Mouse (Mus musculus) embryonic facial prominence, embryonic 11.5 days (tissue): ENCODE measurements at regions not wholly inside any gene's neighbourhood (a gene's known extent, or its start where the extent isn't known, plus 50 kb on each side); places are given as distances from the start of the nearest gene placed in this dataset.

Source experiments
- ATAC-seq: fragments of 200-750 bp; cut with Nextera tagmentation; replicated peaks from 2 replicates; pipeline ENCODE4 v1.8.0; 2017; ENCODE audit warnings: low read depth; ENCODE audit not compliant: insufficient number of reproducible peaks, low FRiP score, low TSS enrichment
- DNase-seq: peaks from one replicate; pipeline ENCODE4 v3.0.0-alpha.2; 2015; ENCODE audit warnings: low spot score
- H3K27ac ChIP-seq: fragments of 300-500 bp; sonication (generic); replicated peaks from 2 replicates; pipeline ENCODE4 v1.5.1; 2014; ENCODE audit warnings: mild to moderate bottlenecking, low read depth, low read length, control low read depth
- H3K27me3 ChIP-seq: fragments of 300-500 bp; sonication (generic); 2 replicates; pipeline ENCODE4 v1.6.1; 2014; ENCODE audit warnings: mild to moderate bottlenecking, low read length, moderate library complexity, mixed read lengths; ENCODE audit not compliant: control insufficient read depth, insufficient read depth
- H3K36me3 ChIP-seq: fragments of 300-500 bp; sonication (generic); replicated peaks from 2 replicates; pipeline ENCODE4 v1.6.1; 2014; ENCODE audit warnings: low read depth, mild to moderate bottlenecking, low read length, moderate library complexity, mixed read lengths; ENCODE audit not compliant: control insufficient read depth, insufficient read depth
- H3K4me1 ChIP-seq: fragments of 300-500 bp; sonication (generic); 2 replicates; pipeline ENCODE4 v1.6.1; 2014; ENCODE audit warnings: low read length, mixed read lengths; ENCODE audit not compliant: control insufficient read depth, insufficient read depth
- H3K4me2 ChIP-seq: fragments of 300-500 bp; sonication (generic); 2 replicates; pipeline ENCODE4 v1.6.1; 2014; ENCODE audit warnings: low read depth, mild to moderate bottlenecking, control low read depth, low read length, moderate library complexity
- H3K4me3 ChIP-seq: fragments of 300-500 bp; sonication (generic); 2 replicates; pipeline ENCODE4 v1.5.1; 2014; ENCODE audit warnings: low read depth, low read length, control low read depth
- H3K9ac ChIP-seq: fragments of 300-500 bp; sonication (generic); replicated peaks from 2 replicates; pipeline ENCODE4 v1.6.1; 2014; ENCODE audit warnings: mild to moderate bottlenecking, control low read depth, low read length
- H3K9me3 ChIP-seq: fragments of 300-500 bp; sonication (generic); replicated peaks from 2 replicates; pipeline ENCODE4 v1.6.1; 2016; ENCODE audit warnings: mild to moderate bottlenecking, low read length, inconsistent platforms, mixed read lengths; ENCODE audit not compliant: control insufficient read depth
- WGBS: fragments of 180-500 bp; shearing (Covaris S2); extraction: QIAGEN DNeasy Blood & Tissue Kit; methylation state at CpG from one replicate; pipeline ENCODE4 v1.1.7; 2014; 5-methylcytosine and 5-hydroxymethylcytosine counted together

DNA sequence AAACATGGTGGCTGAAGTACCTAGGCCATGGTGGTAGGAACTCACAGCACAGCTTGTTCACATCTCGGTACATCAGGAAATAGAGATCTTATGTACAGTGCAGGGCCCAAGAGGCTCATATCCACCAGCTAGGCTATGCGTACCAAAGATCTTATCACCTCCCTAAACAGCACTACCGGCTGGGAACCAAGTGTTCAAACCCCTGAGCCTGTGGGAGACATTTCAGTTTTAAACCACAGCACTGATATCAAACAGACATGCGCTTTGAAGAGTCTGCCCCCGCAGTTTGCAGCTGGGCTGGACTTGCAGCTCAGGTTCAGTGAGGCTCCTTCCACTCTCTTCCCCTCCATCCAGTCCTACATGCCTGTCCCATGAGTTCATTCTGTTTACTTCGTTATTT lies 58.4 kb upstream of the Ampd3 start:
- Histone ChIP-seq H3K27me3 (no peaks in the 10 kb centered on the region), H3K4me2 (no peak overlapping the region), H3K4me1 (no peaks in the 10 kb centered on the region), H3K36me3 (no peaks in the 10 kb centered on the region), H3K27ac (no peak overlapping the region), H3K9ac (no peak overlapping the region), H3K4me3 (no peak overlapping the region), H3K9me3 (no peaks in the 10 kb centered on the region; the same call in 1 of the 2 replicates)
- ATAC-seq (no peak), DNase-seq (no peak)
- 82% methylated on average over 6 of the region's 6 CpGs for WGBS

GRCm38 (mm10) chr7:110710256-110710962 lies 57.6 kb upstream of the Ampd3 start:
- H3K4me2 ChIP-seq = no peak overlapping the region
- H3K9ac ChIP-seq = no peak overlapping the region
- H3K27me3 ChIP-seq = no peaks in the 10 kb centered on the region
- 86% methylated on average over 9 of the region's 9 CpGs for WGBS
- no peaks in the 10 kb centered on the region for H3K36me3 ChIP-seq
- no peaks in the 10 kb centered on the region for H3K4me1 ChIP-seq
- H3K4me3 ChIP-seq = no peak overlapping the region
- no peak overlapping the region for H3K27ac ChIP-seq
- DNase-seq (no peak), ATAC-seq (no peak)
- no peaks in the 10 kb centered on the region; the same call in 1 of the 2 replicates for H3K9me3 ChIP-seq

DNA sequence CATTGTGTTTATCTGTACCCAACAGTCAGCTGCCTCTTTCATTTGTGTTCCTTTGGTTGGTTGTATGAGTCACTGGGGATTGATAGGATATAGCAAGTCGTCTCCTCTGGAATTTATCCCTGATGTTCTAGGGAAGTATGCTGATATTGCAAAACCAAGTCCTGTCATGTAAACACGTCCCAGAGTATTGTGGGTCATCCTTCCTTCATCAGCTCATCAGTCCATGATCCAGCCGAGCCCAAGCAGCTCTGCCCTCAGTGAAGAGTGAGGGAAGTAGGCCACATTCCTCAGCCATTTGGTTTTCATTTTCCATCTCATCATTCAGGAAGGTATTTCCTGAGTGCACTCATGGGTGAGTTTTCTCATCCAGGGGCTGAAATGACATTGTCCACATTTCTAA lies 54.3 kb upstream of the Ampd3 start:
- Histone ChIP-seq H3K9me3 (no peaks in the 10 kb centered on the region; the same call in 1 of the 2 replicates), H3K4me3 (no peak overlapping the region), H3K27ac (no peak overlapping the region), H3K27me3 (no peaks in the 10 kb centered on the region), H3K9ac (no peak overlapping the region), H3K4me1 (no peaks in the 10 kb centered on the region), H3K4me2 (no peak overlapping the region), H3K36me3 (no peaks in the 10 kb centered on the region)
- WGBS = 60% methylated on average over 3 of the region's 3 CpGs
- ATAC-seq (no peak), DNase-seq (no peak)

DNA sequence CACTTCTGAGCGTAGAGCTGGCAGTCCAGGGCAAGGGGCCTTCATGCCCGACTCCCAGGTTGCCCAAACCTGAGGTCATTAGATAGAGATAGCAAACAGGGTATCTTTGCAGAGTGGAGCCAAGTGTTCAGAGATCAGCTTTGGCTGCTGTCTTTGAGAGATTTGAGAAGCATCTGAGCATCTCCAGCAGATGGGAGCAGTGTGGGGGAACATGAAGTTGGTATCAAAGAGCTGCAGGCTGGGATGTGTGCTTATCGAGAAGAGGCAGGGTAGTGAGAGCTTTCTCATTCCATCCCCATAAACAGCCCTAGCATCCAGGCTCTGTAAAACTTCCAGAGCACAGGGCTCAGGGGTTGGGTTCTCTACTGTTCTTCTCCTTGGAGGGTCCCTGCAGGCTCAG lies 52.9 kb upstream of the Ampd3 start:
- H3K4me3 ChIP-seq = no peak overlapping the region
- no peaks in the 10 kb centered on the region; the same call in 1 of the 2 replicates for H3K9me3 ChIP-seq
- no peaks in the 10 kb centered on the region for H3K27me3 ChIP-seq
- no peak overlapping the region for H3K27ac ChIP-seq
- no peak for ATAC-seq
- WGBS = 88% methylated on average over 3 of the region's 3 CpGs
- no peak for DNase-seq
- H3K4me2 ChIP-seq = no peak overlapping the region
- no peaks in the 10 kb centered on the region for H3K4me1 ChIP-seq
- no peaks in the 10 kb centered on the region for H3K36me3 ChIP-seq
- H3K9ac ChIP-seq = no peak overlapping the region

GRCm38 (mm10) chr7:110715545-110715944 lies 52.5 kb upstream of the Ampd3 start:
- no peak overlapping the region for H3K27ac ChIP-seq
- no peak for ATAC-seq
- no peaks in the 10 kb centered on the region for H3K4me1 ChIP-seq
- H3K36me3 ChIP-seq = no peaks in the 10 kb centered on the region
- DNase-seq = no peak
- H3K4me3 ChIP-seq = no peak overlapping the region
- WGBS = 70% methylated on average over 6 of the region's 6 CpGs
- no peaks in the 10 kb centered on the region; the same call in 1 of the 2 replicates for H3K9me3 ChIP-seq
- H3K27me3 ChIP-seq = no peaks in the 10 kb centered on the region
- H3K9ac ChIP-seq = no peak overlapping the region
- H3K4me2 ChIP-seq = no peak overlapping the region

DNA sequence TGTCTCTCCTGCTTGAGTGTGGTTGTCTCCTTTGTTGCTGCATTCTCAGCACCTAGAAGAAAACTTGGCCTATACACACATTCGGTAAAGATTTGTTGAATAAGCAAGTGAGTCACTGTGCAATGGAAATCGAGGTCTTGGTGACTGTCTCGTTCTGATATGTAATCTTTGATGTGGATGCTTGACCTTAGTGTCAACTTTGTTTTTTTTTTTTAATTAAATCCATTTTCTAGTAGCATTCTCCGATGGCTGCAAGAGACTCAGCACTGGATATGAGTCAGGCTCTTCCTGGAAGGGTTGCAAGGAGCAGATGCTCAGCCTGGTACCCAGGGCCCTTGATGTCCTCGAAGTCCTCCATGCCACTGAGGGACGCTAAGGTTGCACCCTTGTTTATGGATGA lies 50.9 kb upstream of the Ampd3 start:
- ATAC-seq (no peak), DNase-seq (no peak)
- 74% methylated on average over 6 of the region's 6 CpGs for WGBS
- Histone ChIP-seq H3K27me3 (no peaks in the 10 kb centered on the region), H3K36me3 (no peaks in the 10 kb centered on the region), H3K9me3 (no peaks in the 10 kb centered on the region), H3K4me1 (no peaks in the 10 kb centered on the region), H3K4me3 (no peak overlapping the region), H3K9ac (no peak overlapping the region), H3K4me2 (no peak overlapping the region), H3K27ac (no peak overlapping the region)
